In the genomic region with DNA sequence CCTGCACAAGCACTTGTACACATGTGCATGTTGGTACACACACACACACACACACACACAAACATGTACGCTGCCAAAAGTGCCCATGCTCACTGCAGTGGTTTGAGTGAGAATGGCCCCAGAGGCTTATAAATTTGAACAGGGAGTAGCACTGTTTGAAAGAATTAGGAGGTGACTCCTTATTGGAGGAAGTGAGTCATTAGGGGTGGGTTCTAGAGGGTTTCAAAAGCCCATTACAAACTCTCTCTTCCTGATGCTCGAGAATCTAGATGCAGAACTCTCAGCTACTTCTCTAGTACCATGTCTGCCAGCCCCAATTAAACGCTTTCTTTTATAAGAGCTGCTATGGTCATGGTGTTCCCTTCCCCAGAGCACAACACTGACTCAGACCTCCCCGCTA, we compare ENCODE assay signal across 20 mouse cellular contexts. TPM values are rescaled to one million over a fixed set of nuclear protein-coding genes. Genes with fewer than 3 reads are reported as not detected.
A peak's percentile ranks its signal among the peaks of the same experiment; 100 is the strongest.
DNase-seq lines count a peak whose midpoint lies in the region; ATAC-seq and TF ChIP-seq lines count a peak whose summit lies in the region.
"Had no signal": no experiment of that assay in that cellular context is flagged by ENCODE, and none has a peak within 500 bp of the region (broad histone marks: within the 10 kb centered on the region; RNA-seq: fewer than 3 reads in every experiment).

No protein-coding gene starts in this region.

- dilution Hi-C loops in CH12.LX (cut with MboI; ENCODE audit: extremely low pct_ligation_motif_present, extremely low pct_unique_long_range_greater_than_20kb, low sequenced_read_pairs), result no loop called here

- H3K9me3 ChIP-seq in limb, embryonic 13.5 days, result no peaks in the 10 kb centered on the region
- H3K9me3 ChIP-seq in limb, embryonic 10.5 days (replicated peaks), result no peaks in the 10 kb centered on the region
- no peaks in the 10 kb centered on the region for H3K9me3 ChIP-seq in CH12.LX (replicated peaks; ENCODE audit: low read length)
- H3K9me3 ChIP-seq in kidney, embryonic 15.5 days (replicated peaks), result no peaks in the 10 kb centered on the region
- H3K9me3 ChIP-seq: embryonic facial prominence, embryonic 10.5 days; heart, embryonic 15.5 days; hindbrain, embryonic 10.5 days had no signal

- H3K27me3 ChIP-seq in limb, embryonic 13.5 days, result no peaks in the 10 kb centered on the region
- H3K27me3 ChIP-seq in limb, embryonic 10.5 days (ENCODE audit: low read depth, poor library complexity, severe bottlenecking), result no peaks in the 10 kb centered on the region
- no peaks in the 10 kb centered on the region for H3K27me3 ChIP-seq in CH12.LX (replicated peaks)
- H3K27me3 ChIP-seq in kidney, embryonic 15.5 days, result no peaks in the 10 kb centered on the region
- H3K27me3 ChIP-seq: heart, embryonic 15.5 days had no signal

- no peak overlapping the region for H3K27ac ChIP-seq in limb, embryonic 13.5 days
- no peak overlapping the region for H3K27ac ChIP-seq in limb, embryonic 10.5 days
- H3K27ac ChIP-seq in CH12.LX (ENCODE audit: insufficient read depth, low read depth) (no peak overlapping the region), macrophage (0 out of 2 replicates have a peak overlapping the region, but pooled peaks have one; percentile 0)
- no peak overlapping the region for H3K27ac ChIP-seq in kidney, embryonic 15.5 days
- H3K27ac ChIP-seq: embryonic facial prominence, embryonic 10.5 days; heart, adult 2 months; heart, embryonic 15.5 days; hindbrain, embryonic 10.5 days; hindbrain, embryonic 14.5 days had no signal

- WGBS in limb, embryonic 13.5 days, result 66% methylated on average over 4 of the region's 4 CpGs
- 91% methylated on average over 4 of the region's 4 CpGs for WGBS in limb, embryonic 10.5 days
- WGBS in macrophage (ENCODE audit: missing documents), result 65% methylated on average over 4 of the region's 4 CpGs
- WGBS in kidney, embryonic 15.5 days, result 69% methylated on average over 4 of the region's 4 CpGs

- TF ChIP-seq CTCF in CH12.LX (conservative IDR thresholded peaks at IDR 0.05 in 1 of 2, IDR thresholded peaks at IDR 0.05 in 1 of 2; ENCODE audit: low read depth in 2 of 2, low read length in 2 of 2), result no peak

- no peak for DNase-seq in limb, embryonic 10.5 days (ENCODE audit: low spot score)
- DNase-seq in CH12.LX (ENCODE audit: extremely low read depth), result peak; percentile 13
- DNase-seq in lung, postnatal 10 days, result no peak
- DNase-seq: adrenal gland, postnatal 10 days; B cell, adult 2 months; cerebellum, adult 11-12 months; cerebellum, adult 9-10 months; cerebellum, postnatal 25 days; gastrocnemius, postnatal 36 days; heart, adult 2 months had no signal

- H3K4me1 ChIP-seq in limb, embryonic 13.5 days, result no peaks in the 10 kb centered on the region; the same call in 1 of the 2 replicates
- peaks cover 4% of the 10 kb centered on the region; the same call in 1 of the 2 replicates for H3K4me1 ChIP-seq in limb, embryonic 10.5 days
- peaks cover 4 to 13% of the 10 kb centered on the region in 2 experiments; a peak in 2 of 4 replicates for H3K4me1 ChIP-seq in CH12.LX (ENCODE audit: control insufficient read depth in 1 of 2, insufficient read depth in 2 of 2)
- H3K4me1 ChIP-seq in kidney, embryonic 15.5 days, result no peaks in the 10 kb centered on the region
- H3K4me1 ChIP-seq: heart, embryonic 15.5 days; hindbrain, embryonic 10.5 days had no signal

- no peak for TF ChIP-seq EP300 in CH12.LX (IDR thresholded peaks at IDR 0.05; ENCODE audit: low read length)

- peaks cover 8% of the 10 kb centered on the region for H3K36me3 ChIP-seq in limb, embryonic 13.5 days
- no peaks in the 10 kb centered on the region; the same call in 1 of the 2 replicates for H3K36me3 ChIP-seq in limb, embryonic 10.5 days
- H3K36me3 ChIP-seq in CH12.LX (replicated peaks in 1 of 2; ENCODE audit: control insufficient read depth in 1 of 2, insufficient read depth in 1 of 2, low read length in 1 of 2), result peaks cover 0 to 7% of the 10 kb centered on the region in 2 experiments
- no peaks in the 10 kb centered on the region; the same call in 1 of the 2 replicates for H3K36me3 ChIP-seq in macrophage (ENCODE audit: inconsistent target)
- H3K36me3 ChIP-seq in kidney, embryonic 15.5 days, result peaks cover 10% of the 10 kb centered on the region; the same call in 1 of the 2 replicates

- no peak overlapping the region for H3K9ac ChIP-seq in limb, embryonic 13.5 days
- no peak overlapping the region for H3K9ac ChIP-seq in CH12.LX (ENCODE audit: insufficient read depth, low read depth)
- H3K9ac ChIP-seq in kidney, embryonic 15.5 days, result no peak overlapping the region
- H3K9ac ChIP-seq: heart, embryonic 15.5 days; hindbrain, embryonic 14.5 days had no signal

- TF ChIP-seq RAD21 in CH12.LX (IDR thresholded peaks at IDR 0.05; ENCODE audit: low read depth, low read length), result no peak

- in situ Hi-C loops in CH12.LX (cut with MboI; ENCODE audit: low pct_ligation_motif_present, low pct_unique_long_range_greater_than_20kb, low sequenced_read_pairs), result no loop called here

- no peak overlapping the region for H3K4me3 ChIP-seq in limb, embryonic 13.5 days
- H3K4me3 ChIP-seq in limb, embryonic 10.5 days, result no peak overlapping the region
- H3K4me3 ChIP-seq in CH12.LX (replicated peaks in 1 of 3; ENCODE audit: low read depth in 2 of 3, low read length in 2 of 3, poor library complexity in 1 of 3) (no peak overlapping the region), macrophage (ENCODE audit: inconsistent target) (no peak overlapping the region)
- no peak overlapping the region for H3K4me3 ChIP-seq in kidney, embryonic 15.5 days (replicated peaks)
- H3K4me3 ChIP-seq: embryonic facial prominence, embryonic 10.5 days; heart, adult 2 months; heart, embryonic 15.5 days; hindbrain, embryonic 10.5 days had no signal

- 0 out of 2 replicates have a peak, but pooled peaks have one; percentile 40 for ATAC-seq in limb, embryonic 13.5 days (ENCODE audit: low FRiP score, low read depth)
- ATAC-seq in kidney, embryonic 15.5 days (replicated peaks; ENCODE audit: low FRiP score), result no peak
- ATAC-seq: CD4-positive, CD25-positive, alpha-beta regulatory T cell, adult 4 months; forebrain, embryonic 14.5 days had no signal

- H3K4me2 ChIP-seq in limb, embryonic 13.5 days (replicated peaks), result no peak overlapping the region
- H3K4me2 ChIP-seq in CH12.LX (ENCODE audit: insufficient read depth, low read depth, poor library complexity, severe bottlenecking), result no peak overlapping the region
- no peak overlapping the region for H3K4me2 ChIP-seq in kidney, embryonic 15.5 days
- H3K4me2 ChIP-seq: heart, embryonic 11.5 days; heart, embryonic 15.5 days; hindbrain, embryonic 14.5 days had no signal

- no peak for TF ChIP-seq POLR2A in CH12.LX (IDR thresholded peaks at IDR 0.05; ENCODE audit: low read depth, low read length)

- no peaks in the 10 kb centered on the region for H3K79me2 ChIP-seq in CH12.LX (replicated peaks; ENCODE audit: control insufficient read depth, extremely low read depth, insufficient read depth, poor library complexity, severe bottlenecking)
- H3K79me2 ChIP-seq in macrophage (ENCODE audit: inconsistent target), result peaks cover 41% of the 10 kb centered on the region

TF ChIP-seq in CH12.LX, 34 proteins besides CTCF, POLR2A, EP300 and RAD21:
- TF ChIP-seq GABPA (IDR thresholded peaks at IDR 0.05; ENCODE audit: insufficient replicate concordance, low read depth, low read length) (no peak), CHD2 (IDR thresholded peaks at IDR 0.05; ENCODE audit: low read length) (no peak), TBP (conservative IDR thresholded peaks at IDR 0.05; ENCODE audit: low read depth, low read length) (no peak), USF2 (conservative IDR thresholded peaks at IDR 0.05; ENCODE audit: low read depth, low read length) (no peak), MAX (IDR thresholded peaks at IDR 0.05; ENCODE audit: low read length) (no peak), MAZ (IDR thresholded peaks at IDR 0.05; ENCODE audit: low read depth, low read length) (no peak), JUND (conservative IDR thresholded peaks at IDR 0.05; ENCODE audit: low read depth, low read length) (no peak), NELFE (IDR thresholded peaks at IDR 0.05; ENCODE audit: low read depth, low read length) (no peak), JUN (IDR thresholded peaks at IDR 0.05; ENCODE audit: insufficient read depth, low read depth, low read length) (no peak), UBTF (IDR thresholded peaks at IDR 0.05; ENCODE audit: low read depth, low read length) (no peak), NRF1 (IDR thresholded peaks at IDR 0.05; ENCODE audit: low read depth, low read length) (no peak), SIN3A (IDR thresholded peaks at IDR 0.05; ENCODE audit: low read length) (no peak), USF1 (IDR thresholded peaks at IDR 0.05; ENCODE audit: low read depth, low read length) (no peak), E2F4 (IDR thresholded peaks at IDR 0.05; ENCODE audit: insufficient replicate concordance, low read depth, low read length) (no peak), ELF1 (IDR thresholded peaks at IDR 0.05; ENCODE audit: low read depth, low read length) (no peak)
TF ChIP-seq in CH12.LX: peak in this region for 0.

RNA-seq across cellular contexts. Expression of a gene that starts 28.1 kb away (rescaled TPM):
- polyA plus RNA-seq in limb, embryonic 13.5 days (2015; fragmentation: Nextera tagmentation; extraction: Ambion mirVana), result 33.4 and 35.0 TPM in 2 replicates
- polyA plus RNA-seq in limb, embryonic 10.5 days (2016; fragmentation: Nextera tagmentation; extraction: Ambion mirVana), result 13.8 and 18.8 TPM in 2 replicates
- total RNA-seq in CH12.LX (2012; rRNA removed) (5.6 and 5.7 TPM in 2 replicates), CH12.LX (2014; rRNA removed) (1.1 and 1.7 TPM in 2 replicates)
- polyA plus RNA-seq in CH12.LX (2012; ENCODE audit: insufficient read length, low read depth) (1.2 and 1.6 TPM in 2 replicates), macrophage (2018) (20.0 to 74.7 TPM (median 35.6 TPM) in 3 replicates)
- 100 to 1,000 TPM; 180 to 635 (median 330) TPM for total RNA-seq in macrophage (2018; cell fraction: chromatin; rRNA removed)
- 10 to 100 TPM; 27.0 to 65.7 (median 45.7) TPM for total RNA-seq in macrophage (2018; cell fraction: cytosol; rRNA removed)
- total RNA-seq in macrophage (2018; cell fraction: nucleus; rRNA removed), result 100 to 1,000 TPM; 107 to 341 (median 170) TPM
- polyA plus RNA-seq in kidney, embryonic 15.5 days (2015; fragmentation: Nextera tagmentation; extraction: Ambion mirVana), result 24.8 and 26.0 TPM in 2 replicates

RNA-seq across cellular contexts. Expression of a gene that starts 52.6 kb away (rescaled TPM):
- polyA plus RNA-seq in limb, embryonic 13.5 days (2015; fragmentation: Nextera tagmentation; extraction: Ambion mirVana), result 314 and 316 TPM in 2 replicates
- 327 and 329 TPM in 2 replicates for polyA plus RNA-seq in limb, embryonic 10.5 days (2016; fragmentation: Nextera tagmentation; extraction: Ambion mirVana)
- total RNA-seq in CH12.LX (2012; rRNA removed) (108 and 122 TPM in 2 replicates), CH12.LX (2014; rRNA removed) (260 and 300 TPM in 2 replicates)
- polyA plus RNA-seq in CH12.LX (2012; ENCODE audit: insufficient read length, low read depth) (200 and 201 TPM in 2 replicates), macrophage (2018) (79.4 to 113 TPM (median 93.9 TPM) in 3 replicates)
- 10 to 100 TPM in 22 of 26 experiments, 1 to 10 TPM in 4; 3.7 to 47.8 (median 26.8) TPM for total RNA-seq in macrophage (2018; cell fraction: chromatin; rRNA removed)
- 100 to 1,000 TPM in 4 of 26 experiments, 10 to 100 TPM in 22; 65.9 to 109 (median 87.0) TPM for total RNA-seq in macrophage (2018; cell fraction: cytosol; rRNA removed)
- 10 to 100 TPM in 25 of 26 experiments, 1 to 10 TPM in 1; 9.5 to 69.2 (median 27.0) TPM for total RNA-seq in macrophage (2018; cell fraction: nucleus; rRNA removed)
- polyA plus RNA-seq in kidney, embryonic 15.5 days (2015; fragmentation: Nextera tagmentation; extraction: Ambion mirVana), result 364 and 390 TPM in 2 replicates
